Mouse (Mus musculus) kidney, adult 18-20 months (tissue): ENCODE measurements at regions not wholly inside any gene's neighbourhood (a gene's known extent, or its start where the extent isn't known, plus 50 kb on each side); places are given as distances from the start of the nearest gene placed in this dataset.

Source experiments
- DNase-seq: peaks from one replicate; pipeline ENCODE4 v3.0.0; 2021

DNA sequence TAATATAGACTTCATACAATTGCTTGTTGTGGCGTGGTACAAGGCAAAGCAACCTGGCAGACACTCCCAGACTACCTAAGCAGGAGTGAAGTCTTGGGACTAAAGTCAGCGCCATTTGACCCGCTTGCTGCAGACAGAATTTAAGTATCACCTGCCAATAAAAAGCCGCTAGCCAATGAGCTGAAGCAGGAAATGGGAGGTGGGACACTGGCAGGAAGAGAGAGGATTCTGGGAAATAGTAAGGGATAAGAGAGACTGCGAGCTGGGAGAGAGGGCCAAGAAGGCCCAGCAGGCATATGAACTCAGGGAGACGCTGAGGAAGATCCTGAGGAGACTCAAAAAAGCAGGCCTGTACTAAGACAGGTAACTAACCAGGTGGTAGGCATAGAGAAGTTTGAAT is 102.0 kb upstream of the Slc22a12 start:
- DNase-seq, result no peak

GRCm38 (mm10) chr19:6639681-6640080 is 96.8 kb upstream of the Slc22a12 start:
- DNase-seq, result no peak

- DNase-seq, result no peak
These were observed 90.6 kb upstream of the Slc22a12 start for GRCm38 (mm10) chr19:6633400-6633799.

GRCm38 (mm10) chr19:6631817-6632216 is 89.0 kb upstream of the Slc22a12 start:
- no peak for DNase-seq

GRCm38 (mm10) chr19:6630613-6630940 is 87.7 kb upstream of the Slc22a12 start:
- DNase-seq, result no peak

DNA sequence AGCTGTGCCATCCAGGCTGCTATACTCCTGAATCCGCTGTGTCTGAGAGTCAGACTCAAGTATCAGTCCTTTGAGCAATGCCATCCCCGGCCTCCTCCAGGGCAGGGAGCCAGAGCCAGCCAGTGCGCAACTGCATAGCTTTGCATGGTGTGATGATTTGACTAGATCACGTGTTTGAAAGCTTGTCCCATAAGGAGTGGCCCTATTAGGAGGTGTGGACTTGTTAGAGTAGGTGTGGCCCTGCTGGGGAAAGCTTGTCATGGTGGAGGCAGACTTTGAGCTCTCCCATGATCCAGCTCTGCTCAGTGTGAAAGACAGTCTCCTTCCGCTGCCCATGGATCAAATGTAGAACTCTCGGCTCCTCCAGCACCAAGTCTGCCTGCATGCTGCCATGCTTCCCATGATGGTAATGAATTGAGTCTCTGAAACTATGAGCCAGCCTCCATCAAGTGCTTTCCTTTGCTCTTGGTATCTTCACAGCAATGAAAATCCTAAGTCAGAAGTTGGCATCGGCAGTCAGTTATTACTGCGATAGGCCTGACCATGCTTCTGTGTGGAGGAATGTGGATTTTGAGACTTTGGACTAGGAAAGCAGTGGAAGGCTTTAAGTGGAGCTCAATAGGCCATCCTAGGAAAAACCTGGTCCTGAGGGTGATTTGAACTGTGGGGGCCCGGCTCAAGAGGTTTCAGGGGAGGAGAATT is 87.2 kb upstream of the Slc22a12 start:
- DNase-seq, result peak; percentile 68

DNA sequence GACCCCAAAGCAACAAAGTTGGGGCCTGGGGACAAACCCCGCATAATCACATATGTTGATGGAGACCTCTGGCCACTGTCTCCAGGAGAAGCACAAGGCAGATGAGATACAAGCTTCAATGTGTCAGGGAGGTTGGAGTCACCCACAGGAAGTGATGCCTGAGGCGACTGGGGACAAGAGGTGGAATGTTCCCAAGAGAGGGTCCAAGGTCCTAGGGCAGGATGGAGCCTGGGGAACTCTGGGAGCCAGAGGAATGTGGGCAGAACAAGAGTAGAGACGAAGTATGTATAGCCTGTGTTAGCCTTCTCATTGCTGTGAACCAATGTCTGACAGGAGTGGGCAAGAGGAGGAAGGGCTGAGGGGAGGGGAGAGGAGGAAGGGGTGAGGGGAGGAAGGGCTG is 82.7 kb upstream of the Slc22a12 start:
- no peak for DNase-seq

DNA sequence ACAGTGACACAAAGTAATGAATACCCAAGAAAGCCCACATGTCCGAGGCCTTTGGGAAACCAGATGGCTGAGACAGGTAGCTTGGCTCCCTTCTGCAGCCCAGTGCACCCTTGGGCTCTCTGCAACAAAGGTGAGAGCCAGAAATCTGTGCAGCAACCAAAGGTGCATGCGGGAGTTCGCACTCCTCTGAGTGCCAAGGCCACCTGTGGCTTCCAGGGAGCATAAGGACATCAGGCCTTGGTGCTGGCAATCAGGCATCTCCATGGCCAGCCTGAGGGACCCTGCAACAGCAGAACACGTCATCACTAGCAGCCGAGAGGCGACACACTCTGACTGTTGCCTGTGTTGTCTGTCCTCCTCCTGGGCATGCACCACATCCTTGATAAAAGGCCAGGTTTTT is 78.2 kb upstream of the Slc22a12 start:
- no peak for DNase-seq

GRCm38 (mm10) chr19:6619546-6619945 is 76.7 kb upstream of the Slc22a12 start:
- no peak for DNase-seq

- DNase-seq, result no peak
These were observed 73.8 kb upstream of the Slc22a12 start for GRCm38 (mm10) chr19:6616659-6617058.

DNA sequence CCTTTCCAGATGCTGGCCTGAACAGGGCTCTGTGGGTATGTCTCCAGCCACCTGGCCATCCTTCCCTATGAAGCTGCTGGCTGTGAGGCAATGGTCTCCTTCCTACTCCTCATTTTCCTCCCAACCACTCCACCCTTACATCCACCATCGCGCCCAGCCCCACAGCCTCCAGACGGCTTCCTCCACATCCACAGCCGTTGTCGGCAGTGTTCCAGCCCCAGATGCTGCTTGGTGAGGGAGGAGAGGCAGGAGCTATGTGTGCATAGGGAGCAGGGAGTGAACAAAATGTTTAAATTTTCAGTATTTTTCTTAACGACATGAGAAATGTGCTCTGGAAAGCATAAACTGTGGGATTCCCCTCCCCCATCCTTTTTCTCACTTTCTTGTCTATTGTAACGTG is 69.6 kb upstream of the Slc22a12 start:
- DNase-seq, result no peak

DNA sequence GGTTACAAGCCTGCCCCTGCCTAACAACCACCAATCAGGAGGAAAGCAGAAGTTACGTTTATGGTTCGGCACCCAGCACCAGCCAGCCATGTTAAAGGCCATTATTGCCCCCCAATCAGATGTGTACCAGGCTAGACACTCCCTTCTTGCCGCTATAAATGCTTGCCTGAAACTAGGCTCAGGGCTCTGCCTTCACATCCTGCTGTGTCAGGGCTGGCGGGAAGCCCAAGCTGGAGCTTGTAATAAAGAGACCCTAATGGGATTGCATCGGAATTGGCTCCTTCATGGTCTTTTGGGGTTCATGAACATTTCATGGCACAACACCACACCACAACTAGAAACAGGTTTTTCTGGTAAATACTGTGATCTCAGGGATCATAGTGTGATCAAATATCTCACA is 69.1 kb upstream of the Slc22a12 start:
- DNase-seq, result no peak

- DNase-seq, result peak; percentile 27
These were observed 67.9 kb upstream of the Slc22a12 start for GRCm38 (mm10) chr19:6610715-6611114.

DNA sequence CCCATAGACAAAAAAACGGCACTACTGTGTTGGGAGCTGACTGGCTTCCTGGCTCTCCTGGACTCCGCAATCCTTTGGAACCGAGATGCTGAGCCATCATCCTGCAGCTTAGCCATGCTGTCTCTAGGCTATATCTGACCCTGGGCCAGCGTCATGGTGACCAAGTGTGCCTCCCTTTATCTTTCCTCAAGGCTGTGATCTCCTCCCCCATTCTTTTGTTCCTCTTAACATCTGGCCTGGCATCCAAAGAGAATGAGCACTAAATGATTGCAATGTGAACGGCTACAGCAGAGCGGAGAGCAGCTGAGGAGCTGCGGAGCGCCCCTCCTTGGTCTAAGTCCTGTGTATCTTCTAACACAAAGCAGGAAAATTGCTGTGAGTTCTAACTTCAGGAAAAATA is 67.2 kb upstream of the Slc22a12 start:
- DNase-seq, result no peak

GRCm38 (mm10) chr19:6607501-6607900 is 64.7 kb upstream of the Slc22a12 start:
- no peak for DNase-seq

DNA sequence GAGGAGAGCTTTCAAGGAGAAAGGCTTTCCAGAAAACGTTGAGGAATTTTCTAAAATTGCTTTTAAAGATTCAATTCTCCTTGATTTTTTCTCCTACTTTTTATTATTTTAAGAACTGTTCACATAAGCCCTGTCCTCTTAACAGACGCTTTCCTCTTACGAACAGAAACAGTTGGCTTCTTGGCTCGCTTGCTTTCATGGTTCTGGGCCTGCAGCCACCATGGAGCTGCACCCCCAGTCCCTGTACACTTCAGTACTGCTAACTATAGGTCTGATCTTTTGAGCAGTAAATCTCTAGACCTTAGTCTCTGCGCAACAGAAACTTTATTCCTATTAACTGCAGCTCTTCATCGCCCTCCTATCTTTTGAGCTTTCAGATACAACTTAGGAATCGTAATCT is 63.8 kb upstream of the Slc22a12 start:
- no peak for DNase-seq

DNA sequence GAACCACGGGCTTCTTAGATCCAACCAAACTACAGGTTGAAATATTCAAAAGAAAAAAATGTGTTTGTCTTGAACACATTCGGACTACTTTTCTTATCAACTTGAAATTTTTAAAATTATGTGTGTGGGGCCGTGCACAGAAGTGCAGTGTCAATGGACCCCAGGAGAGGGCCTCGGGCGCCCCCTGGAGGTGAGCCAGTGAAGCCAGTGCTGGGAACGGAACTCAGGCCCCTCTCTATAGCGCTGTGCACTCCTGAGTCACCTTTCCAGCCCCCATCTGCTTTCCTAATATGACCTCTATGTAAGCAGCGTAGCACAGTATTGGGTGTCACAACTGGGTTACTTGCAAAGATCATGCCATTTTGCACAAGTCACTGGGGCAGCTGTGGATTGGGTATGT is 61.9 kb upstream of the Slc22a12 start:
- DNase-seq, result no peak

GRCm38 (mm10) chr19:6600873-6601530 is 58.2 kb upstream of the Slc22a12 start:
- DNase-seq, result peak; percentile 38

GRCm38 (mm10) chr19:6599281-6599680 is 56.4 kb upstream of the Slc22a12 start:
- DNase-seq, result peak; percentile 43

- no peak for DNase-seq
These were observed 55.4 kb upstream of the Slc22a12 start for GRCm38 (mm10) chr19:6598186-6598585.

DNA sequence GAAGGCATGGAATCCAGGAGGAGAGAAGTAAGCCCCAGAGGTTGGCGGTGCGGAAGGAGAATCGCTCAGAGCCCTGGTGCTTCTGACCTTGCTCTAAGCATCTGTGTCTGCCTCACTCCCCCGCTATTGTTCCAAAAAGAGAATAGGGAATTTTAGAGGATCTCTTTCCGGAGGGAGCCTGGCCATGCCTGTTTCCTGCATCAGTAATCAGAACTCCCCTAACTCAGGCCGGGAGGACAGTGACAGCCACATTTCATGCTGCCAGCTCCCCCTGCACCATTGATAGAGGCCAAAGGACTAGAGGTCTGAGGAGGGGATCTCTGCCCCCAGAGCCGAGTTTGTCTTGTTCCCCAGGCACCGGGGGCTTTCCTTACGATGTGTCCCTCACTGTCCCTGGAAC is 53.0 kb upstream of the Slc22a12 start:
- DNase-seq, result no peak
